Mouse (Mus musculus): ENCODE results near the gene Mical1. TPM values are rescaled to one million over a fixed set of nuclear protein-coding genes. Genes with fewer than 3 reads are reported as not detected.

The Mical1 gene
- polyA plus RNA-seq, 1 experiment from 2014 or later = 47.5 TPM

Other genes with a start within 250 kb of the Mical1 start
- gene Fig4, start 173.1 kb upstream of the Mical1 start, polyA plus RNA-seq (2016; fragmentation: Nextera tagmentation; extraction: Ambion mirVana) = 25.1 and 29.6 TPM in 2 replicates
- gene Ak9, start 172.3 kb upstream of the Mical1 start, polyA plus RNA-seq (2016; fragmentation: Nextera tagmentation; extraction: Ambion mirVana) = 0.03 and 0.04 TPM in 2 replicates
- gene Zbtb24, start 25.9 kb upstream of the Mical1 start, polyA plus RNA-seq (2016; fragmentation: Nextera tagmentation; extraction: Ambion mirVana) = 22.4 and 23.3 TPM in 2 replicates
- gene Smpd2, start 14.1 kb downstream of the Mical1 start, polyA plus RNA-seq (2016; fragmentation: Nextera tagmentation; extraction: Ambion mirVana) = 41.0 and 43.4 TPM in 2 replicates
- gene Ppil6, start 14.1 kb downstream of the Mical1 start, polyA plus RNA-seq (2016; fragmentation: Nextera tagmentation; extraction: Ambion mirVana) = 0.79 and 1.2 TPM in 2 replicates
- gene Cd164, start 43.1 kb downstream of the Mical1 start, polyA plus RNA-seq (2016; fragmentation: Nextera tagmentation; extraction: Ambion mirVana) = 91.3 and 98.8 TPM in 2 replicates
- 0.27 and 0.51 TPM in 2 replicates for gene Ccdc162, start 240.3 kb downstream of the Mical1 start, polyA plus RNA-seq (2016; fragmentation: Nextera tagmentation; extraction: Ambion mirVana)